8 mouse cellular contexts compared by ENCODE assay signal in the genomic region with DNA sequence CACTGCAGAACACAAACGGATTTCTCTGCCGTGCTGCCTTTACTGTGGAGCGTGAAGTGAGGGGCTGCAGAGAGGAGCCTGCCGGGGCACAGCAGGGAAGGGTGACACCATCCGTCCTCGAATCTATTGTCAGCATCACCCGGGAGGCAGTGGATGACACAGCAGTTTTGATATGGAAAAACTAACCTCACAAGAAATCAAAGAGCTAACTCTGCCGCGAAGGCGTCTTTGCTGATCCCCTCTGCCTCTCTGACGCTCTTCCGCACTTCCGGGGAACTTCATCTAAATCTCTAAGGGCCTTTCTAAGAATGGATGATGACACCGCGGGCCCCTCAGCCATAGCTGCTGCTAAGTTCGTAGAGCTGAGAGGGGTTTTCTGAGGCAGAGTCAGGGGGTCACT. TPM values are rescaled to one million over a fixed set of nuclear protein-coding genes. Genes with fewer than 3 reads are reported as not detected.
DNase-seq lines count a peak whose midpoint lies in the region; ATAC-seq and TF ChIP-seq lines count a peak whose summit lies in the region.

No protein-coding gene starts in this region.

- no peaks in the 10 kb centered on the region for H3K36me3 ChIP-seq in kidney, embryonic 16.5 days (ENCODE audit: insufficient read depth, low read length)
- H3K36me3 ChIP-seq in forebrain, embryonic 12.5 days (replicated peaks): no peaks in the 10 kb centered on the region
- no peaks in the 10 kb centered on the region for H3K36me3 ChIP-seq in liver, embryonic 13.5 days
- H3K36me3 ChIP-seq in thymus, adult 2 months (ENCODE audit: control insufficient read depth, insufficient read depth, low read length): no peaks in the 10 kb centered on the region

- WGBS in kidney, embryonic 16.5 days: 7% methylated on average over 16 of the region's 16 CpGs
- 4% methylated on average over 16 of the region's 16 CpGs for WGBS in forebrain, embryonic 12.5 days
- 5% methylated on average over 16 of the region's 16 CpGs for WGBS in liver, embryonic 13.5 days (ENCODE audit: insufficient replicate concordance)
- WGBS in thymus, adult 2 months: 5% methylated on average over 16 of the region's 16 CpGs

- peak overlapping the region; percentile 14 for H3K4me3 ChIP-seq in kidney, embryonic 16.5 days (ENCODE audit: low read length)
- peak overlapping the region; percentile 5; the same call in 1 of the 2 replicates for H3K4me3 ChIP-seq in forebrain, embryonic 12.5 days (replicated peaks)
- no peak overlapping the region; the same call in 1 of the 2 replicates for H3K4me3 ChIP-seq in liver, embryonic 13.5 days (replicated peaks)
- no peak overlapping the region for H3K4me3 ChIP-seq in thymus, adult 2 months (ENCODE audit: control insufficient read depth, insufficient read depth, low read length)

- H3K27me3 ChIP-seq in kidney, embryonic 16.5 days (ENCODE audit: insufficient read depth, low read length): peaks cover 3% of the 10 kb centered on the region; the same call in 1 of the 2 replicates
- peaks cover 10% of the 10 kb centered on the region; the same call in 1 of the 2 replicates for H3K27me3 ChIP-seq in forebrain, embryonic 12.5 days
- H3K27me3 ChIP-seq in liver, embryonic 13.5 days: peaks cover 44% of the 10 kb centered on the region
- no peaks in the 10 kb centered on the region for H3K27me3 ChIP-seq in thymus, adult 2 months (ENCODE audit: control insufficient read depth, insufficient read depth, low read length)

- H3K9me3 ChIP-seq in kidney, embryonic 16.5 days (ENCODE audit: low read length): no peaks in the 10 kb centered on the region
- no peaks in the 10 kb centered on the region for H3K9me3 ChIP-seq in forebrain, embryonic 12.5 days
- H3K9me3 ChIP-seq in liver, embryonic 13.5 days (replicated peaks): no peaks in the 10 kb centered on the region

- ATAC-seq in kidney, embryonic 16.5 days (ENCODE audit: low FRiP score, low TSS enrichment): no peak
- ATAC-seq in forebrain, embryonic 12.5 days (ENCODE audit: low FRiP score): no peak
- no peak for ATAC-seq in liver, embryonic 13.5 days (ENCODE audit: low read depth)

- peak overlapping the region; percentile 41 for H3K4me2 ChIP-seq in kidney, embryonic 16.5 days (replicated peaks; ENCODE audit: low read depth, low read length)
- peak overlapping the region; percentile 42 for H3K4me2 ChIP-seq in forebrain, embryonic 12.5 days
- peak overlapping the region; percentile 25 for H3K4me2 ChIP-seq in liver, embryonic 13.5 days

- no peak for TF ChIP-seq CTCF in thymus, adult 2 months (IDR thresholded peaks at IDR 0.05; ENCODE audit: borderline replicate concordance, control insufficient read depth, extremely low read depth, insufficient read depth, low read length, poor library complexity)

- H3K4me1 ChIP-seq in kidney, embryonic 16.5 days (ENCODE audit: insufficient read depth, low read length): peaks cover 6% of the 10 kb centered on the region; the same call in 1 of the 2 replicates
- H3K4me1 ChIP-seq in forebrain, embryonic 12.5 days: peaks cover 28% of the 10 kb centered on the region
- peaks cover 41% of the 10 kb centered on the region for H3K4me1 ChIP-seq in liver, embryonic 13.5 days (replicated peaks)
- H3K4me1 ChIP-seq in thymus, adult 2 months (replicated peaks; ENCODE audit: control insufficient read depth, insufficient read depth, low read length): peaks cover 17% of the 10 kb centered on the region

- no peak overlapping the region for H3K27ac ChIP-seq in kidney, embryonic 16.5 days (ENCODE audit: low read length)
- H3K27ac ChIP-seq in forebrain, embryonic 12.5 days: no peak overlapping the region
- no peak overlapping the region for H3K27ac ChIP-seq in liver, embryonic 13.5 days
- H3K27ac ChIP-seq in thymus, adult 2 months (ENCODE audit: control insufficient read depth, insufficient read depth, low read length): no peak overlapping the region

- DNase-seq in kidney, postnatal 14 days: no peak
- no peak for DNase-seq in liver, embryonic 13.5 days
- DNase-seq in thymus, adult 2 months: peak; percentile 33
- DNase-seq in cerebellum, postnatal 4 days (ENCODE audit: low spot score in 2 of 2): no peak
- no peak for DNase-seq in kidney, postnatal 25 days
- no peak for DNase-seq in cerebellum, postnatal 14 days

- H3K9ac ChIP-seq in kidney, embryonic 16.5 days (replicated peaks; ENCODE audit: low read length): peak overlapping the region; percentile 35; the same call in 1 of the 2 replicates
- peak overlapping the region; percentile 9 for H3K9ac ChIP-seq in forebrain, embryonic 12.5 days
- no peak overlapping the region for H3K9ac ChIP-seq in liver, embryonic 13.5 days

- TF ChIP-seq POLR2A in thymus, adult 2 months (IDR thresholded peaks at IDR 0.05; ENCODE audit: control insufficient read depth, extremely low read depth, insufficient read depth, low read length, poor library complexity): no peak

RNA-seq across cellular contexts. Expression of a gene that starts 2.1 kb away (rescaled TPM):
- polyA plus RNA-seq in kidney, embryonic 16.5 days (2015; fragmentation: Nextera tagmentation; extraction: Ambion mirVana): 49.2 and 76.4 TPM in 2 replicates
- 92.0 and 94.6 TPM in 2 replicates for polyA plus RNA-seq in forebrain, embryonic 12.5 days (2016; fragmentation: Nextera tagmentation; extraction: Ambion mirVana)
- 18.5 and 21.0 TPM in 2 replicates for polyA plus RNA-seq in liver, embryonic 13.5 days (2015; fragmentation: Nextera tagmentation; extraction: Ambion mirVana)
- 45.3 and 48.2 TPM in 2 replicates for polyA plus RNA-seq in thymus, adult 2 months (2012; rRNA removed)

Comparison
In these comparisons a context has a peak if more than half of its experiments do, and no peak if none do; other contexts are left out.
1. H3K4me3 ChIP-seq: peak in kidney, embryonic 16.5 days (single experiment) and forebrain, embryonic 12.5 days (single experiment); none in liver, embryonic 13.5 days (single experiment) and thymus, adult 2 months (single experiment).
2. Peak in every context shown above with its lines, with median percentiles within 50 percentile points of each other: H3K4me2 ChIP-seq.